Mouse (Mus musculus) liver, embryonic 14.5 days (tissue): ENCODE results near the gene Cacna1c.

Experiments used
- CTCF ChIP-seq: IDR thresholded peaks from 2 replicates; pipeline ENCODE4 v1.5.1; 2016; ENCODE audit warnings: antibody characterized with exemption, low read depth, control low read depth
- EP300 ChIP-seq: IDR thresholded peaks from 2 replicates; pipeline ENCODE4 v1.6.1; 2016; ENCODE audit warnings: antibody characterized with exemption, low read depth

GRCm38 (mm10) chr6:118738656-118739055, 457.6 kb downstream of the Cacna1c start:
- TF ChIP-seq EP300 (no peak), CTCF (no peak)
